Mouse (Mus musculus) embryonic facial prominence, embryonic 14.5 days (tissue): ENCODE measurements around the gene Gli2. TPM values are rescaled to one million over a fixed set of nuclear protein-coding genes. Genes with fewer than 3 reads are reported as not detected.
A peak's percentile ranks its signal among the peaks of the same experiment; 100 is the strongest.

Experiments used
- ATAC-seq: fragments of 200-750 bp; cut with Nextera tagmentation; 2 replicates; pipeline ENCODE4 v1.8.0; 2017; ENCODE audit warnings: low read depth, moderate number of reproducible peaks, moderate TSS enrichment
- DNase-seq: peaks from one replicate; pipeline ENCODE4 v3.0.0-alpha.2; 2015; ENCODE audit warnings: low spot score
- H3K27ac ChIP-seq: fragments of 300-500 bp; sonication (generic); replicated peaks from 2 replicates; pipeline ENCODE4 v1.5.1; 2014; ENCODE audit warnings: low read depth, mild to moderate bottlenecking, low read length, moderate library complexity
- H3K27me3 ChIP-seq: fragments of 300-500 bp; sonication (generic); replicated peaks from 2 replicates; pipeline ENCODE4 v1.6.1; 2014; ENCODE audit warnings: low read length; ENCODE audit not compliant: control insufficient read depth, insufficient read depth
- H3K36me3 ChIP-seq: fragments of 300-500 bp; sonication (generic); 2 replicates; pipeline ENCODE4 v1.6.1; 2014; ENCODE audit warnings: low read length, mixed read lengths; ENCODE audit not compliant: control insufficient read depth, insufficient read depth
- H3K4me1 ChIP-seq: fragments of 300-500 bp; sonication (generic); 2 replicates; pipeline ENCODE4 v1.6.1; 2014; ENCODE audit warnings: antibody characterized with exemption, low read length; ENCODE audit not compliant: control insufficient read depth, insufficient read depth
- H3K4me2 ChIP-seq: fragments of 300-500 bp; sonication (generic); 2 replicates; pipeline ENCODE4 v1.6.1; 2014; ENCODE audit warnings: low read depth, mild to moderate bottlenecking, low read length, moderate library complexity, mixed read lengths
- H3K4me3 ChIP-seq: fragments of 300-500 bp; sonication (generic); 2 replicates; pipeline ENCODE4 v1.5.1; 2014; ENCODE audit warnings: low read depth, mild to moderate bottlenecking, low read length
- H3K9ac ChIP-seq: fragments of 300-500 bp; sonication (generic); 2 replicates; pipeline ENCODE4 v1.6.1; 2014; ENCODE audit warnings: low read depth, mild to moderate bottlenecking, low read length, moderate library complexity, mixed read lengths
- H3K9me3 ChIP-seq: fragments of 300-500 bp; sonication (generic); 2 replicates; pipeline ENCODE4 v1.6.1; 2016; ENCODE audit warnings: low read length; ENCODE audit not compliant: control insufficient read depth
- WGBS: fragments of 180-500 bp; shearing (Covaris S2); extraction: QIAGEN DNeasy Blood & Tissue Kit; methylation state at CpG from one replicate; pipeline ENCODE4 v1.1.7; 2014; 5-methylcytosine and 5-hydroxymethylcytosine counted together
- polyA plus RNA-seq: library from polyadenylated mRNA; unstranded; fragments of >200 nt; fragmentation: Nextera tagmentation; extraction: Ambion mirVana; gene quantifications from 2 replicates; pipeline ENCODE4 v1.2.1, GENCODE M21; 2014

The Gli2 gene
- polyA plus RNA-seq, 1 experiment from 2014 or later: 15.1 TPM

- no peak overlapping the region for H3K4me3 ChIP-seq
- H3K27me3 ChIP-seq: no peaks in the 10 kb centered on the region
- H3K4me2 ChIP-seq: no peak overlapping the region
- ATAC-seq: peak; percentile 30
- 37% methylated on average over 12 of the region's 12 CpGs for WGBS
- no peaks in the 10 kb centered on the region for H3K9me3 ChIP-seq
- no peak overlapping the region for H3K9ac ChIP-seq
- H3K27ac ChIP-seq: no peak overlapping the region
- peaks cover 26% of the 10 kb centered on the region for H3K36me3 ChIP-seq
- H3K4me1 ChIP-seq: peaks cover 23% of the 10 kb centered on the region; the same call in 1 of the 2 replicates
- DNase-seq: no peak
These were observed 51.9 kb downstream of the Gli2 start for GRCm38 (mm10) chr1:119001454-119002034.

DNA sequence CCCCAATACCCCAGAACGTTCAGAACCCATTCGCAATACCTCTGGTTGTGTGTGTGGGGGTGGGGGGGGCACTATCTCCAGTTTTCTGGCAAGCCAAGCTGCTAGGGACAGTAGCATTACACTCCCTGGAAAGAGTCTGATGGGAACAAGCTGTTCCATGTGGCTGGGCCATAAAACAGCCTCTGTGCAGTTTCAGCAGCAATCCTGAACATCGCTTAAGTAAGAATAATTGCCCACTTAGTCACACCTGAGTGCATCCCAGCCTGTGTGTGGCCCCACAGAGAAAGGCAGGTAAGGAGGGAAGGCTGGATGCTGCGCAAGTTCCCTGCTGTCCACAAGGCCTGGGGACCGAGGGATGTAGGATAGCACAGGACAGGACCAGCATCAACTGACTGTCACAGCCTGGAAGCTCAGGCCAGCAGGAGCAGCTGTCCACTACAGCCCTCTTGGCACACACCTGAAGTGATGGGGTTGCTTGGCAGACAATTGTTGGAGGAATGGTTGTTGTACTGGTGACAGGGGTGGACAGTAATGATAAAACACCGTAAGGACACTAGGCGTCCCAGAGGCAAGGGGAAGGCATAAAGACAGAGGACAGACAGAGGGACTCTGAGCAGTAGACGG lies 58.8 kb downstream of the Gli2 start:
- Histone ChIP-seq H3K4me2 (no peak overlapping the region), H3K9ac (no peak overlapping the region), H3K4me1 (peaks cover 8% of the 10 kb centered on the region; the same call in 1 of the 2 replicates), H3K27ac (no peak overlapping the region), H3K36me3 (peaks cover 31% of the 10 kb centered on the region; the same call in 1 of the 2 replicates), H3K27me3 (no peaks in the 10 kb centered on the region), H3K9me3 (no peaks in the 10 kb centered on the region), H3K4me3 (no peak overlapping the region)
- DNase-seq (no peak), ATAC-seq (no peak)
- WGBS: 84% methylated on average over 8 of the region's 8 CpGs

DNA sequence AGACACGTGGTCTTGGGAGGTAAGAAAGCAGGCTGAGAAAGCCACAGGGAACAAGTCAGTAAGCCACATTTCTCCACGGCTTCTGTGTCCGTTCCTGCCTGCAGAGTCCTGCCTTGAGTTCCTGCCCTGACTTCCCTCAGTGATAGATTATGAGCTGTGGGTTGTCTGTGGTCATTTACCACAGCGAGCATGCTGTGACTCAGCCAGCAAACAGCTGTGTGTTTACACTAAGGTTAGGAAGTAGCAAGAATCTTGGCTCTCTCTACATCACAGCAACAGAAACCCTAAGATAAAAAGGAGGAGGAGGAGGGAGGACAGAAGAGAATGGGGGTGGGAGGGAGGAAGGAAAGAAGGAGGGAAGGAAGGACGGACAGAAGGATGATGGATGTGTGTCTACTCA lies 59.6 kb downstream of the Gli2 start:
- H3K27me3 ChIP-seq: no peaks in the 10 kb centered on the region
- H3K9ac ChIP-seq: no peak overlapping the region
- no peak overlapping the region for H3K4me3 ChIP-seq
- WGBS: 67% methylated on average over 5 of the region's 5 CpGs
- DNase-seq (no peak), ATAC-seq (no peak)
- H3K4me1 ChIP-seq: peaks cover 8% of the 10 kb centered on the region; the same call in 1 of the 2 replicates
- H3K27ac ChIP-seq: no peak overlapping the region
- peaks cover 38% of the 10 kb centered on the region; the same call in 1 of the 2 replicates for H3K36me3 ChIP-seq
- no peak overlapping the region for H3K4me2 ChIP-seq
- H3K9me3 ChIP-seq: no peaks in the 10 kb centered on the region

GRCm38 (mm10) chr1:118988331-118988730 lies 65.1 kb downstream of the Gli2 start:
- Histone ChIP-seq H3K9me3 (no peaks in the 10 kb centered on the region), H3K4me2 (no peak overlapping the region), H3K4me1 (peaks cover 17% of the 10 kb centered on the region), H3K27ac (no peak overlapping the region), H3K4me3 (no peak overlapping the region), H3K27me3 (no peaks in the 10 kb centered on the region), H3K36me3 (peaks cover 19% of the 10 kb centered on the region; the same call in 1 of the 2 replicates), H3K9ac (no peak overlapping the region)
- DNase-seq: no peak
- WGBS: 69% methylated on average over 6 of the region's 6 CpGs
- ATAC-seq: no peak

- no peaks in the 10 kb centered on the region for H3K9me3 ChIP-seq
- H3K27me3 ChIP-seq: no peaks in the 10 kb centered on the region
- H3K9ac ChIP-seq: no peak overlapping the region
- no peak overlapping the region for H3K4me2 ChIP-seq
- ATAC-seq (no peak), DNase-seq (no peak)
- H3K27ac ChIP-seq: no peak overlapping the region
- H3K4me3 ChIP-seq: no peak overlapping the region
- H3K4me1 ChIP-seq: peaks cover 25% of the 10 kb centered on the region
- peaks cover 14% of the 10 kb centered on the region; the same call in 1 of the 2 replicates for H3K36me3 ChIP-seq
- WGBS: 90% methylated on average over 11 of the region's 11 CpGs
These were observed 65.9 kb downstream of the Gli2 start for GRCm38 (mm10) chr1:118987538-118987937.

- Histone ChIP-seq H3K36me3 (0 out of 2 replicates have a peak, but pooled peaks cover under 1% of the 10 kb centered on the region), H3K9me3 (no peaks in the 10 kb centered on the region), H3K9ac (peak overlapping the region; percentile 41; the same call in 1 of the 2 replicates), H3K4me2 (peak overlapping the region; percentile 46; the same call in 1 of the 2 replicates), H3K27ac (peak overlapping the region; percentile 92), H3K27me3 (no peaks in the 10 kb centered on the region), H3K4me3 (no peak overlapping the region), H3K4me1 (peaks cover 48% of the 10 kb centered on the region)
- 15% methylated on average over 2 of the region's 2 CpGs for WGBS
- ATAC-seq (no peak), DNase-seq (no peak)
These were observed 70.0 kb downstream of the Gli2 start for GRCm38 (mm10) chr1:118983389-118983788.

- Histone ChIP-seq H3K9ac (peak overlapping the region; percentile 41), H3K36me3 (no peaks in the 10 kb centered on the region), H3K27ac (peak overlapping the region; percentile 92), H3K4me1 (peaks cover 52% of the 10 kb centered on the region), H3K9me3 (no peaks in the 10 kb centered on the region), H3K27me3 (no peaks in the 10 kb centered on the region), H3K4me2 (peak overlapping the region; percentile 46), H3K4me3 (no peak overlapping the region; the same call in 1 of the 2 replicates)
- ATAC-seq (peak; percentile 43), DNase-seq (peak; percentile 81)
- 7% methylated on average over 5 of the region's 5 CpGs for WGBS
These were observed 70.6 kb downstream of the Gli2 start for GRCm38 (mm10) chr1:118982805-118983211.

- peak overlapping the region; percentile 25 for H3K4me3 ChIP-seq
- DNase-seq (peak; percentile 98), ATAC-seq (peak; percentile 94)
- H3K4me1 ChIP-seq: peaks cover 55% of the 10 kb centered on the region
- 10% methylated on average over 16 of the region's 16 CpGs for WGBS
- H3K9ac ChIP-seq: peak overlapping the region; percentile 53
- peak overlapping the region; percentile 92 for H3K27ac ChIP-seq
- H3K9me3 ChIP-seq: no peaks in the 10 kb centered on the region
- H3K27me3 ChIP-seq: no peaks in the 10 kb centered on the region
- H3K36me3 ChIP-seq: no peaks in the 10 kb centered on the region
- peak overlapping the region; percentile 46 for H3K4me2 ChIP-seq
These were observed 71.2 kb downstream of the Gli2 start for GRCm38 (mm10) chr1:118981943-118982804.
